Mouse (Mus musculus): ENCODE measurements at regions not wholly inside any gene's neighbourhood (a gene's known extent, or its start where the extent isn't known, plus 50 kb on each side); places are given as distances from the start of the nearest gene placed in this dataset.

- TF ChIP-seq CTCF (conservative IDR thresholded peaks at IDR 0.05; ENCODE audit: low read length) (no peak), POU5F1 (IDR thresholded peaks at IDR 0.05; ENCODE audit: borderline replicate concordance, low read length) (no peak)
These were observed 166.9 kb upstream of the Runx1 start for GRCm38 (mm10) chr16:92992876-92993275.

Data from E14TG2a.4 (cell line).